Comparison of ENCODE assay signal across 1 mouse cellular context in the genomic region with DNA sequence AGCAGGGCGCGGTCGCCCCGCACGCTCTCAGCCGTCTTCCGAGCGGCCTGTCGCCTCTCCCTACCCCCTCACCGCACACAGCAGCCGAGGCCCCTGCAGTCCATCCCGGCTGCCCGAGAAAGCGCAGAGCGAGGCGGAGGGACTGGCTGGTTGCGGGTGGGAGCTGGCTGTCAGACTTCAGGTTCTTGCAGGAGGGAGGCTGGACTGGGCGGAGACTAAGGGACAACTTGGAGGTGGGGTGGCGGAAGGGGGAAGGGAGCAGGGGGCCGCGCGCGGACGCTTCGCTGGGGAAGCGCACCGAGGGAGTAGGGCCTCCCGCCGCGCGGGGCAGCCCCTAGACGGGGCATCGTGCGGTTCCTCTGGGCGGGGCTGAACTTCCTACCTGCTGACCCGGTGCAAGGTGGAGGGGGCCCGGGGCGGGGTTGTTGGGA.
TF ChIP-seq lines count a peak whose summit lies in the region.

No protein-coding gene starts in this region.

TF ChIP-seq in CH12.LX, 34 proteins besides CTCF, POLR2A, EP300 and RAD21 (continued from another document):
- TF ChIP-seq ELF1 (IDR thresholded peaks at IDR 0.05; ENCODE audit: low read depth, low read length), result peak; percentile 66
- no peak for TF ChIP-seq USF1 (IDR thresholded peaks at IDR 0.05; ENCODE audit: low read depth, low read length)
- TF ChIP-seq IRF4 (IDR thresholded peaks at IDR 0.05; ENCODE audit: low read depth, low read length), result no peak
TF ChIP-seq in CH12.LX: peak in this region for 11.
